Mouse (Mus musculus): ENCODE measurements at regions not wholly inside any gene's neighbourhood (a gene's known extent, or its start where the extent isn't known, plus 50 kb on each side); places are given as distances from the start of the nearest gene placed in this dataset.

DNA sequence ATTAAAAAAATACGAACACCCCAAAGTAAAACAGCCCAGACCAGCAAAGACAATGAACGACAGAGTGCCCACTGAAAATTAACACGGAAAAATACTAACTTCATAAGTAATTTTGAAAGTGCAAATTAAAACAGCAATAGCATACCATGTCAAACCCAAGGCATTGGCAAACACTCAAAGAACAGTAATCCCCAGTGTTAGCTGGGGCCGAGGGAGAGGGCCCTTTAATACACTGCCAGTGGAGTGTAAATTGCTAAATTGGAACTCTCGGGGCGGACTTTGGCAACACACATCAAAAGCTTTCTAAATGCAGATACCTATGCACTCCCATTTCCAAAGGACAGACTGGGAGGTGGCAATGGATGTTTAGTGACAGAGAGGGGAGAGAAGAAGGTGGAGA lies 361.6 kb downstream of the Hs3st3b1 start:
- TF ChIP-seq CTCF (IDR thresholded peaks at IDR 0.05; ENCODE audit: insufficient read depth, low read depth, low read length): no peak
- no peak for TF ChIP-seq POLR2A (IDR thresholded peaks at IDR 0.05; ENCODE audit: insufficient read depth, low read depth, low read length)

Measured in olfactory bulb, adult 2 months (tissue).